Mouse (Mus musculus): ENCODE results near the gene Spata1.

DNA sequence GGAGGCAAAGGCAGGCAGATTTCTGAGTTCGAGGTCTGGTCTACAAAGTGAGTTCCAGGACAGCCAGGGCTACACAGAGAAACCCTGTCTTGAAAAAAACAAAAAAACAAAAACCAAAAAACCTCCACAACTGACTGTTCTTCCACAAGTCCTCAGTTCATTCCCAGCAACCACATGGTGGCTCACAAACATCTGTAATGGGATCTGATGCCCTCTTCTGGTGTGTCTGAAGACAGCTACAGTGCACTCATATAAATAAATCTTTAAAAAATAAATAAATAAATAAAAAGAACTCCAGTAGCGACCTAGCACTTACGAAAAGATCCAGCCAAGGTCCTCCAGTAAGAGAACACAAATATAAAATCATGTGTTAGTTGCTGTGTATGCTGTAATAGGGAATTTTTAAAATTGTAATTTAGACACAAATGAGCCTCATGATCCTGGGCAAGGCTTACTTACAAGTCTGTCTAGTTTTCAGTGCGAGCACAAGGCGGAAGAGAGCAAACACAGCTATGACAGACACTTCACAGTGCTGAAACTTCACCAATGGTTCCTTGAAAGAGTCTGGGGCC lies 20.8 kb upstream of the Spata1 start:
- TF ChIP-seq CTCF (IDR thresholded peaks at IDR 0.05; ENCODE audit: low read depth): no peak
- TF ChIP-seq EP300 (IDR thresholded peaks at IDR 0.05; ENCODE audit: low read depth): no peak
